Mouse (Mus musculus) neural tube, embryonic 12.5 days (tissue): Measurements from ENCODE around the gene Nktr. TPM values are rescaled to one million over a fixed set of nuclear protein-coding genes. Genes with fewer than 3 reads are reported as not detected.

Experiments used
- ATAC-seq: fragments of 200-750 bp; cut with Nextera tagmentation; 2 replicates; pipeline ENCODE4 v1.8.0; 2017; ENCODE audit warnings: low read depth, mild to moderate bottlenecking, moderate TSS enrichment, moderate library complexity; ENCODE audit not compliant: low FRiP score
- H3K27ac ChIP-seq: fragments of 300-500 bp; sonication (generic); 2 replicates; pipeline ENCODE4 v1.5.1; 2016
- H3K27me3 ChIP-seq: fragments of 300-500 bp; sonication (generic); replicated peaks from 2 replicates; pipeline ENCODE4 v1.6.1; 2016; ENCODE audit warnings: mild to moderate bottlenecking
- H3K36me3 ChIP-seq: fragments of 300-500 bp; sonication (generic); 2 replicates; pipeline ENCODE4 v1.6.1; 2016; ENCODE audit warnings: mild to moderate bottlenecking
- H3K4me1 ChIP-seq: fragments of 300-500 bp; sonication (generic); 2 replicates; pipeline ENCODE4 v1.6.1; 2016
- H3K4me2 ChIP-seq: fragments of 300-500 bp; sonication (generic); replicated peaks from 2 replicates; pipeline ENCODE4 v1.6.1; 2016; ENCODE audit warnings: mild to moderate bottlenecking
- H3K4me3 ChIP-seq: fragments of 300-500 bp; sonication (generic); 2 replicates; pipeline ENCODE4 v1.5.1; 2016
- H3K9ac ChIP-seq: fragments of 300-500 bp; sonication (generic); 2 replicates; pipeline ENCODE4 v1.6.1; 2016; ENCODE audit warnings: mild to moderate bottlenecking
- H3K9me3 ChIP-seq: fragments of 300-500 bp; sonication (generic); 2 replicates; pipeline ENCODE4 v1.6.1; 2016; ENCODE audit warnings: mild to moderate bottlenecking
- WGBS: fragments of 180-500 bp; shearing (Covaris S2); methylation state at CpG from one replicate; pipeline ENCODE4 v1.1.7; 2016; 5-methylcytosine and 5-hydroxymethylcytosine counted together
- polyA plus RNA-seq: library from polyadenylated mRNA; unstranded; fragments of >200 nt; fragmentation: Nextera tagmentation; extraction: Ambion mirVana; gene quantifications from 2 replicates; pipeline ENCODE4 v1.2.1, GENCODE M21; 2016

The Nktr gene
- polyA plus RNA-seq, 1 experiment from 2014 or later: 57.6 TPM

GRCm38 (mm10) chr9:121708506-121709486, 10.2 kb upstream of the Nktr start:
- H3K4me3 ChIP-seq: no peak overlapping the region
- ATAC-seq: no peak
- peaks cover 16% of the 10 kb centered on the region for H3K36me3 ChIP-seq
- H3K9ac ChIP-seq: no peak overlapping the region
- 70% methylated on average over 7 of the region's 7 CpGs for WGBS
- no peaks in the 10 kb centered on the region for H3K27me3 ChIP-seq
- no peaks in the 10 kb centered on the region for H3K9me3 ChIP-seq
- H3K4me2 ChIP-seq: no peak overlapping the region
- peaks cover 33% of the 10 kb centered on the region for H3K4me1 ChIP-seq
- H3K27ac ChIP-seq: no peak overlapping the region

GRCm38 (mm10) chr9:121709898-121710583, 8.9 kb upstream of the Nktr start, which contains the start of gene Ss18l2:
Gene Ss18l2, plus strand, starts transcription at chr9:121710329.
- Histone ChIP-seq H3K4me3 (peak within 1 kb of the TSS; percentile 69), H3K9me3 (no peaks in the 10 kb centered on the region), H3K36me3 (peaks cover 17% of the 10 kb centered on the region), H3K27ac (peak within 1 kb of the TSS; percentile 72), H3K4me1 (peaks cover 26% of the 10 kb centered on the region), H3K27me3 (no peaks in the 10 kb centered on the region), H3K9ac (peak within 1 kb of the TSS; percentile 89), H3K4me2 (peak within 1 kb of the TSS; percentile 85)
- peak; percentile 99 for ATAC-seq
- 5% methylated on average over 37 of the region's 37 CpGs for WGBS

GRCm38 (mm10) chr9:121710584-121710975, 8.4 kb upstream of the Nktr start:
- H3K27ac ChIP-seq: peak overlapping the region; percentile 72
- H3K9me3 ChIP-seq: no peaks in the 10 kb centered on the region
- H3K4me1 ChIP-seq: peaks cover 21% of the 10 kb centered on the region
- peak overlapping the region; percentile 85 for H3K4me2 ChIP-seq
- peak overlapping the region; percentile 69 for H3K4me3 ChIP-seq
- peak; percentile 42 for ATAC-seq
- H3K36me3 ChIP-seq: peaks cover 17% of the 10 kb centered on the region
- peak overlapping the region; percentile 89 for H3K9ac ChIP-seq
- WGBS: under 1% methylated on average over 18 of the region's 18 CpGs
- no peaks in the 10 kb centered on the region for H3K27me3 ChIP-seq

- H3K27ac ChIP-seq: no peak overlapping the region
- no peak overlapping the region for H3K9ac ChIP-seq
- H3K4me3 ChIP-seq: no peak overlapping the region
- H3K27me3 ChIP-seq: no peaks in the 10 kb centered on the region
- H3K4me2 ChIP-seq: no peak overlapping the region
- no peak for ATAC-seq
- H3K4me1 ChIP-seq: peaks cover 13% of the 10 kb centered on the region
- H3K9me3 ChIP-seq: no peaks in the 10 kb centered on the region
- peaks cover 17% of the 10 kb centered on the region for H3K36me3 ChIP-seq
- 88% methylated on average over 2 of the region's 2 CpGs for WGBS
These were observed 1.9 kb upstream of the Nktr start for GRCm38 (mm10) chr9:121717048-121717447.

- WGBS: 70% methylated on average over 15 of the region's 15 CpGs
- Histone ChIP-seq H3K9me3 (no peaks in the 10 kb centered on the region), H3K27me3 (no peaks in the 10 kb centered on the region), H3K36me3 (peaks cover 8% of the 10 kb centered on the region), H3K9ac (peak overlapping the region; percentile 70), H3K4me1 (peaks cover 11% of the 10 kb centered on the region), H3K27ac (peak overlapping the region; percentile 92), H3K4me3 (peak overlapping the region; percentile 93), H3K4me2 (peak overlapping the region; percentile 90)
- ATAC-seq: peak; percentile 18
These were observed 781 bp upstream of the Nktr start for GRCm38 (mm10) chr9:121718070-121718705.

- peak overlapping the region; percentile 90 for H3K4me2 ChIP-seq
- peak overlapping the region; percentile 93 for H3K4me3 ChIP-seq
- no peaks in the 10 kb centered on the region for H3K9me3 ChIP-seq
- under 1% methylated on average over 75 of the region's 87 CpGs for WGBS
- no peaks in the 10 kb centered on the region for H3K36me3 ChIP-seq
- H3K9ac ChIP-seq: peak overlapping the region; percentile 96
- peaks cover 11% of the 10 kb centered on the region for H3K4me1 ChIP-seq
- H3K27ac ChIP-seq: peak overlapping the region; percentile 92
- peak; percentile 72 for ATAC-seq
- no peaks in the 10 kb centered on the region for H3K27me3 ChIP-seq
These were observed 670 bp downstream of the Nktr start for GRCm38 (mm10) chr9:121719347-121720331.

- H3K4me1 ChIP-seq: no peaks in the 10 kb centered on the region
- H3K9ac ChIP-seq: no peak overlapping the region
- H3K4me3 ChIP-seq: no peak overlapping the region
- H3K36me3 ChIP-seq: peaks cover 43% of the 10 kb centered on the region
- no peak overlapping the region for H3K4me2 ChIP-seq
- no peaks in the 10 kb centered on the region for H3K9me3 ChIP-seq
- no peak overlapping the region for H3K27ac ChIP-seq
- H3K27me3 ChIP-seq: no peaks in the 10 kb centered on the region
- no peak for ATAC-seq
- 91% methylated on average over 6 of the region's 6 CpGs for WGBS
These were observed 21.5 kb downstream of the Nktr start for GRCm38 (mm10) chr9:121740490-121740889.

- peaks cover 47% of the 10 kb centered on the region for H3K36me3 ChIP-seq
- 95% methylated on average over 3 of the region's 3 CpGs for WGBS
These were observed 22.2 kb downstream of the Nktr start for GRCm38 (mm10) chr9:121741168-121741567.

GRCm38 (mm10) chr9:121744051-121744450, 25.1 kb downstream of the Nktr start:
- Histone ChIP-seq H3K27ac (no peak overlapping the region), H3K27me3 (no peaks in the 10 kb centered on the region), H3K9ac (no peak overlapping the region), H3K9me3 (no peaks in the 10 kb centered on the region), H3K4me1 (no peaks in the 10 kb centered on the region), H3K4me3 (no peak overlapping the region), H3K4me2 (no peak overlapping the region), H3K36me3 (peaks cover 76% of the 10 kb centered on the region)
- ATAC-seq: no peak
- WGBS: 90% methylated on average over 8 of the region's 8 CpGs

More at GRCm38 (mm10) chr9:121741168-121741567, 22.2 kb downstream of the Nktr start:
- H3K9me3 ChIP-seq: no peaks in the 10 kb centered on the region
- H3K4me1 ChIP-seq: no peaks in the 10 kb centered on the region
- H3K4me3 ChIP-seq: no peak overlapping the region
- no peak for ATAC-seq
- H3K27me3 ChIP-seq: no peaks in the 10 kb centered on the region
- H3K9ac ChIP-seq: no peak overlapping the region
- no peak overlapping the region for H3K4me2 ChIP-seq
- no peak overlapping the region for H3K27ac ChIP-seq

- Histone ChIP-seq H3K4me1 (0 out of 2 replicates have a peak, but pooled peaks cover 4% of the 10 kb centered on the region), H3K9ac (no peak overlapping the region), H3K9me3 (no peaks in the 10 kb centered on the region), H3K27ac (no peak overlapping the region), H3K4me3 (no peak overlapping the region), H3K4me2 (no peak overlapping the region), H3K36me3 (peaks cover 80% of the 10 kb centered on the region), H3K27me3 (no peaks in the 10 kb centered on the region)
- WGBS: 97% methylated on average over 9 of the region's 9 CpGs
- no peak for ATAC-seq
These were observed 33.8 kb downstream of the Nktr start for GRCm38 (mm10) chr9:121752774-121753173.

GRCm38 (mm10) chr9:121754624-121755023, 35.7 kb downstream of the Nktr start:
- no peak overlapping the region for H3K27ac ChIP-seq
- peaks cover 20% of the 10 kb centered on the region for H3K4me1 ChIP-seq
- ATAC-seq: no peak
- no peak overlapping the region for H3K4me3 ChIP-seq
- no peak overlapping the region for H3K4me2 ChIP-seq
- H3K36me3 ChIP-seq: peaks cover 61% of the 10 kb centered on the region
- H3K27me3 ChIP-seq: no peaks in the 10 kb centered on the region
- no peak overlapping the region for H3K9ac ChIP-seq
- 89% methylated on average over 3 of the region's 3 CpGs for WGBS
- H3K9me3 ChIP-seq: no peaks in the 10 kb centered on the region
